Mouse (Mus musculus): ENCODE results near the gene Lxn.

The Lxn gene

GRCm38 (mm10) chr3:67462015-67462414, 1.7 kb downstream of the Lxn start:
- DNase-seq (ENCODE audit: extremely low read depth, low read depth) = no peak

- no peak for DNase-seq (ENCODE audit: extremely low read depth, low read depth)
These were observed 3.8 kb downstream of the Lxn start for GRCm38 (mm10) chr3:67459881-67460280.

- DNase-seq (ENCODE audit: extremely low read depth, low read depth) = no peak
These were observed 13.0 kb downstream of the Lxn start for GRCm38 (mm10) chr3:67450601-67451210.

- no peak for DNase-seq (ENCODE audit: extremely low read depth, low read depth)
These were observed 14.1 kb downstream of the Lxn start for GRCm38 (mm10) chr3:67449660-67450059.

- no peak for DNase-seq (ENCODE audit: extremely low read depth, low read depth)
These were observed 16.6 kb downstream of the Lxn start for GRCm38 (mm10) chr3:67447143-67447542.

GRCm38 (mm10) chr3:67434011-67434410, 29.7 kb downstream of the Lxn start:
- no peak for DNase-seq (ENCODE audit: extremely low read depth, low read depth)

GRCm38 (mm10) chr3:67429999-67430380, 33.7 kb downstream of the Lxn start, which contains the start of gene Gfm1:
Gene Gfm1, plus strand, starts transcription at chr3:67430096.
- DNase-seq (ENCODE audit: extremely low read depth, low read depth) = peak; percentile 72

GRCm38 (mm10) chr3:67429338-67429998, 34.3 kb downstream of the Lxn start:
- no peak for DNase-seq (ENCODE audit: extremely low read depth, low read depth)

Measured in MEL-GATA-1-ER (cell line).